Mouse (Mus musculus): ENCODE data around the gene Sag.

DNA sequence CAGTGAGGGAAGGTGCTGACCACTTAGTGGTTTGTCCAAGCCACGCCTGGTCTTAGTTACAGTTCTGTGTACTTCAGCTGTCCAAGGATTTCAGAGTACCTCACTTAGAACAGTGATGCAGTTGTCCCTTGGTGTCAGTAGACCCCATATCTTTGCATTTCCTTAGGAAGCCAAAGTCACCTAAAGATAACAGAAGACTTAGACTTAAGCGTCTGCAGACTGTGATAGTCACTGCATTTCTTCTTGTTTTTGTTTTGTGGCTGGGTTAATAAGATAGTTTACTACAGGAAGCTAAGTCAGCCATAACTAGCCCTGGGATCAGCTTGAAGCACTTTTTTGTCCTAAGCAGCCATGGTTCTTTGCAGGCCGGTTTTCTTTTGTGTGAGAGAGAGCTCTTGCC is 33.0 kb upstream of the Sag start:
- TF ChIP-seq CTCF (IDR thresholded peaks at IDR 0.05; ENCODE audit: borderline replicate concordance, control insufficient read depth, extremely low read depth, insufficient read depth, low read length, poor library complexity) (no peak), POLR2A (IDR thresholded peaks at IDR 0.05; ENCODE audit: control insufficient read depth, extremely low read depth, insufficient read depth, low read length, poor library complexity) (no peak)
